7 mouse cellular contexts compared by ENCODE assay signal in the genomic region with DNA sequence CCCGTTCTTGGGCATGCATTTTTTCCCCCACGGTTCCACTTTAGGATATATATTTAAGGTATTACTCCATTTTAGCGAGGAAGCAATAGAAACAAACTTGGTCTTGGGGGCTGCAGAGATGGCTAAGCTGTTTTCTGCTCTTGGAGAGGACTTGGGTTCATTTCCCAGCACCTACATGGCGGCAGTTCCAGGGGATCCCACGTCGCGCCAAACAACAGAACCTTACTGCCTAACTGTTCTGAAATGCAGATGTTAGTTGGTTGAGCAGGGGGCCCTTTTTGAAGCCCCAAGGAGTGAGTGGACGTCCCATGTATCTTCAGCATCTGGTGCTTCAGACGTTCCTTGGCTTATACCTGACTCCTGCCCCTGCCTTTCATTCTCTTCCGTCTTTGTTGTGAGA. TPM values are rescaled to one million over a fixed set of nuclear protein-coding genes. Genes with fewer than 3 reads are reported as not detected.
DNase-seq lines count a peak whose midpoint lies in the region; ATAC-seq lines count a peak whose summit lies in the region.

No protein-coding gene starts in this region.

- peaks cover 2% of the 10 kb centered on the region; the same call in 1 of the 2 replicates for H3K36me3 ChIP-seq in embryonic facial prominence, embryonic 13.5 days
- peaks cover 2% of the 10 kb centered on the region; the same call in 1 of the 2 replicates for H3K36me3 ChIP-seq in hindbrain, embryonic 15.5 days
- H3K36me3 ChIP-seq in liver, embryonic 16.5 days (ENCODE audit: control insufficient read depth, insufficient read depth), result peaks cover under 1% of the 10 kb centered on the region; the same call in 1 of the 2 replicates
- H3K36me3 ChIP-seq in splenic B cell, adult 2 months (ENCODE audit: control insufficient read depth, insufficient read depth, low read length, poor library complexity, severe bottlenecking), result peaks cover 3% of the 10 kb centered on the region; the same call in 1 of the 2 replicates

- peak; percentile 18 for DNase-seq in ovary, postnatal 10 days (ENCODE audit: low spot score)
- no peak for DNase-seq in ovary, adult 18-20 months (ENCODE audit: low spot score)
- peak; percentile 13 for DNase-seq in adrenal gland, adult 8-10 months
- peak; percentile 12 for DNase-seq in splenic B cell, adult 2 months (ENCODE audit: low read depth, low spot score)

- peak overlapping the region; percentile 93 for H3K27ac ChIP-seq in embryonic facial prominence, embryonic 13.5 days
- peak overlapping the region; percentile 92 for H3K27ac ChIP-seq in hindbrain, embryonic 15.5 days (replicated peaks)
- peak overlapping the region; percentile 90 for H3K27ac ChIP-seq in liver, embryonic 16.5 days (ENCODE audit: low read length)

- peak overlapping the region; percentile 85 for H3K9ac ChIP-seq in embryonic facial prominence, embryonic 13.5 days
- H3K9ac ChIP-seq in hindbrain, embryonic 15.5 days, result peak overlapping the region; percentile 77
- peak overlapping the region; percentile 70 for H3K9ac ChIP-seq in liver, embryonic 16.5 days (ENCODE audit: low read depth, low read length)

- ATAC-seq in embryonic facial prominence, embryonic 13.5 days (ENCODE audit: insufficient number of reproducible peaks, insufficient read depth, low FRiP score, low TSS enrichment, low read depth), result no peak
- ATAC-seq in hindbrain, embryonic 15.5 days (ENCODE audit: low FRiP score, low read depth), result no peak
- no peak for ATAC-seq in liver, embryonic 16.5 days (ENCODE audit: low read depth)

- peak overlapping the region; percentile 79 for H3K4me3 ChIP-seq in embryonic facial prominence, embryonic 13.5 days
- peak overlapping the region; percentile 99 for H3K4me3 ChIP-seq in hindbrain, embryonic 15.5 days
- peak overlapping the region; percentile 95 for H3K4me3 ChIP-seq in liver, embryonic 16.5 days (ENCODE audit: low read depth, low read length)

- H3K4me1 ChIP-seq in embryonic facial prominence, embryonic 13.5 days, result peaks cover 19% of the 10 kb centered on the region
- peaks cover 25% of the 10 kb centered on the region for H3K4me1 ChIP-seq in hindbrain, embryonic 15.5 days (replicated peaks)
- peaks cover 14% of the 10 kb centered on the region for H3K4me1 ChIP-seq in liver, embryonic 16.5 days (ENCODE audit: control insufficient read depth, low read depth, low read length)

- H3K4me2 ChIP-seq in embryonic facial prominence, embryonic 13.5 days, result peak overlapping the region; percentile 73
- peak overlapping the region; percentile 84 for H3K4me2 ChIP-seq in hindbrain, embryonic 15.5 days
- H3K4me2 ChIP-seq in liver, embryonic 16.5 days (ENCODE audit: low read depth, low read length), result peak overlapping the region; percentile 86

- 3% methylated on average over 10 of the region's 10 CpGs for WGBS in embryonic facial prominence, embryonic 13.5 days
- WGBS in hindbrain, embryonic 15.5 days, result 1% methylated on average over 10 of the region's 10 CpGs
- under 1% methylated on average over 10 of the region's 10 CpGs for WGBS in liver, embryonic 16.5 days (ENCODE audit: insufficient replicate concordance)

- no peaks in the 10 kb centered on the region for H3K27me3 ChIP-seq in embryonic facial prominence, embryonic 13.5 days
- no peaks in the 10 kb centered on the region for H3K27me3 ChIP-seq in hindbrain, embryonic 15.5 days
- no peaks in the 10 kb centered on the region for H3K27me3 ChIP-seq in liver, embryonic 16.5 days (ENCODE audit: control insufficient read depth, insufficient read depth, low read depth, low read length)
- H3K27me3 ChIP-seq in splenic B cell, adult 2 months (ENCODE audit: control insufficient read depth, insufficient read depth, low read length, poor library complexity, severe bottlenecking), result no peaks in the 10 kb centered on the region

- no peaks in the 10 kb centered on the region for H3K9me3 ChIP-seq in embryonic facial prominence, embryonic 13.5 days
- H3K9me3 ChIP-seq in hindbrain, embryonic 15.5 days, result no peaks in the 10 kb centered on the region
- H3K9me3 ChIP-seq in liver, embryonic 16.5 days (replicated peaks; ENCODE audit: control insufficient read depth, low read length), result no peaks in the 10 kb centered on the region

RNA-seq across cellular contexts. Expression of a gene that starts 0.8 kb away (rescaled TPM):
- total RNA-seq in adrenal gland, adult 8-10 months (2022), result 100 to 1,000 TPM in 2 of 4 experiments, 10 to 100 TPM in 2; 88.4 to 137 (median 107) TPM
- polyA plus RNA-seq in embryonic facial prominence, embryonic 13.5 days (2015; fragmentation: Nextera tagmentation; extraction: Ambion mirVana), result 78.6 and 83.0 TPM in 2 replicates
- polyA plus RNA-seq in hindbrain, embryonic 15.5 days (2015; fragmentation: Nextera tagmentation; extraction: Ambion mirVana), result 48.8 and 52.7 TPM in 2 replicates
- 25.3 and 31.5 TPM in 2 replicates for polyA plus RNA-seq in liver, embryonic 16.5 days (2015; fragmentation: Nextera tagmentation; extraction: Ambion mirVana)
